Mouse (Mus musculus): ENCODE measurements around the gene Btn1a1. TPM values are rescaled to one million over a fixed set of nuclear protein-coding genes. Genes with fewer than 3 reads are reported as not detected.

Btn1a1 gene
- not detected for total RNA-seq (2021)
- long read RNA-seq, experiment 1 = 0 reads
- long read RNA-seq, experiment 2 = 0 reads

- DNase-seq (ENCODE audit: low spot score in 2 of 2) = no peak
- intact Hi-C loops (cut with DNase I) = loop anchor here (2.0 kb wide), 1 partner anchor 35 kb away; no protein-coding TSS in a partner anchor
Measured at GRCm38 (mm10) chr13:23465600-23466109, at the start of gene Btn1a1. TSS of gene Btn1a1 (minus strand) at chr13:23465901.

- DNase-seq (ENCODE audit: low spot score in 2 of 2) = no peak
- intact Hi-C loops (cut with DNase I) = loop anchor here (5.0 to 10.0 kb wide), 3 partner anchors 208 to 1570 kb away; partner anchors contain the start of gene Zfp184
Measured at GRCm38 (mm10) chr13:23515281-23515680, 49.6 kb upstream of the Btn1a1 start.

- intact Hi-C loops (cut with DNase I) = loop anchor here (10.0 kb wide), 1 partner anchor 1569 kb away; the partner anchor contains the start of gene Zfp184
- no peak for DNase-seq (ENCODE audit: low spot score in 2 of 2)
Measured at GRCm38 (mm10) chr13:23513517-23513916, 47.8 kb upstream of the Btn1a1 start.

- intact Hi-C loops (cut with DNase I) = loop anchor here (10.0 kb wide), 1 partner anchor 1565 kb away; the partner anchor contains the start of gene Zfp184
- DNase-seq (ENCODE audit: low spot score in 2 of 2) = no peak
Measured at GRCm38 (mm10) chr13:23510127-23510526, 44.4 kb upstream of the Btn1a1 start.

- intact Hi-C loops (cut with DNase I) = no loop called here
- DNase-seq (ENCODE audit: low spot score in 2 of 2) = no peak
Measured at GRCm38 (mm10) chr13:23506819-23507515, 41.3 kb upstream of the Btn1a1 start.

GRCm38 (mm10) chr13:23506351-23506750, 40.6 kb upstream of the Btn1a1 start:
- DNase-seq (ENCODE audit: low spot score in 2 of 2) = peak in 1 of 2 experiments; percentile 35

GRCm38 (mm10) chr13:23505662-23506345, 40.1 kb upstream of the Btn1a1 start:
- DNase-seq (ENCODE audit: low spot score in 2 of 2) = no peak
- intact Hi-C loops (cut with DNase I) = no loop called here

More at GRCm38 (mm10) chr13:23506351-23506750, 40.6 kb upstream of the Btn1a1 start:
- intact Hi-C loops (cut with DNase I) = no loop called here

GRCm38 (mm10) chr13:23503797-23504196, 38.1 kb upstream of the Btn1a1 start:
- intact Hi-C loops (cut with DNase I) = no loop called here
- DNase-seq (ENCODE audit: low spot score in 2 of 2) = peak; percentile 57 to 81

- intact Hi-C loops (cut with DNase I) = no loop called here
- DNase-seq (ENCODE audit: low spot score in 2 of 2) = no peak
Measured at GRCm38 (mm10) chr13:23502916-23503315, 37.2 kb upstream of the Btn1a1 start.

- intact Hi-C loops (cut with DNase I) = no loop called here
- no peak for DNase-seq (ENCODE audit: low spot score in 2 of 2)
Measured at GRCm38 (mm10) chr13:23502031-23502567, 36.4 kb upstream of the Btn1a1 start.

- intact Hi-C loops (cut with DNase I) = loop anchor here (2.0 kb wide), 1 partner anchor 37 kb away; the partner anchor contains the start of gene Btn1a1
- no peak for DNase-seq (ENCODE audit: low spot score in 2 of 2)
Measured at GRCm38 (mm10) chr13:23501511-23501910, 35.8 kb upstream of the Btn1a1 start.

- intact Hi-C loops (cut with DNase I) = loop anchor here (2.0 kb wide), 1 partner anchor 36 kb away; the partner anchor contains the start of gene Btn1a1
- peak; percentile 53 to 88 for DNase-seq (ENCODE audit: low spot score in 2 of 2)
Measured at GRCm38 (mm10) chr13:23500424-23501200, 34.9 kb upstream of the Btn1a1 start.

GRCm38 (mm10) chr13:23499943-23500342, 34.2 kb upstream of the Btn1a1 start:
- intact Hi-C loops (cut with DNase I) = loop anchor here (2.0 kb wide), 1 partner anchor 35 kb away; the partner anchor contains the start of gene Btn1a1
- DNase-seq (ENCODE audit: low spot score in 2 of 2) = no peak

- intact Hi-C loops (cut with DNase I) = no loop called here
- no peak for DNase-seq (ENCODE audit: low spot score in 2 of 2)
Measured at GRCm38 (mm10) chr13:23498653-23499052, 33.0 kb upstream of the Btn1a1 start.

- intact Hi-C loops (cut with DNase I) = no loop called here
- peak; percentile 45 to 49 for DNase-seq (ENCODE audit: low spot score in 2 of 2)
Measured at GRCm38 (mm10) chr13:23497656-23498321, 32.1 kb upstream of the Btn1a1 start.

- intact Hi-C loops (cut with DNase I) = no loop called here
- no peak for DNase-seq (ENCODE audit: low spot score in 2 of 2)
Measured at GRCm38 (mm10) chr13:23495526-23495925, 29.8 kb upstream of the Btn1a1 start.

GRCm38 (mm10) chr13:23491990-23492389, 26.3 kb upstream of the Btn1a1 start:
- no peak for DNase-seq (ENCODE audit: low spot score in 2 of 2)
- intact Hi-C loops (cut with DNase I) = no loop called here

GRCm38 (mm10) chr13:23491263-23491662, 25.6 kb upstream of the Btn1a1 start:
- no peak for DNase-seq (ENCODE audit: low spot score in 2 of 2)
- intact Hi-C loops (cut with DNase I) = no loop called here

Measured in left cerebral cortex, postnatal 14 days (tissue).